Mouse (Mus musculus) A20 (cell line): ENCODE measurements at regions not wholly inside any gene's neighbourhood (a gene's known extent, or its start where the extent isn't known, plus 50 kb on each side); places are given as distances from the start of the nearest gene placed in this dataset.

ENCODE experiments used
- DNase-seq: peaks from one replicate; pipeline ENCODE4 v3.0.0-alpha.2; 2011; ENCODE audit warnings: low read depth, low spot score

DNA sequence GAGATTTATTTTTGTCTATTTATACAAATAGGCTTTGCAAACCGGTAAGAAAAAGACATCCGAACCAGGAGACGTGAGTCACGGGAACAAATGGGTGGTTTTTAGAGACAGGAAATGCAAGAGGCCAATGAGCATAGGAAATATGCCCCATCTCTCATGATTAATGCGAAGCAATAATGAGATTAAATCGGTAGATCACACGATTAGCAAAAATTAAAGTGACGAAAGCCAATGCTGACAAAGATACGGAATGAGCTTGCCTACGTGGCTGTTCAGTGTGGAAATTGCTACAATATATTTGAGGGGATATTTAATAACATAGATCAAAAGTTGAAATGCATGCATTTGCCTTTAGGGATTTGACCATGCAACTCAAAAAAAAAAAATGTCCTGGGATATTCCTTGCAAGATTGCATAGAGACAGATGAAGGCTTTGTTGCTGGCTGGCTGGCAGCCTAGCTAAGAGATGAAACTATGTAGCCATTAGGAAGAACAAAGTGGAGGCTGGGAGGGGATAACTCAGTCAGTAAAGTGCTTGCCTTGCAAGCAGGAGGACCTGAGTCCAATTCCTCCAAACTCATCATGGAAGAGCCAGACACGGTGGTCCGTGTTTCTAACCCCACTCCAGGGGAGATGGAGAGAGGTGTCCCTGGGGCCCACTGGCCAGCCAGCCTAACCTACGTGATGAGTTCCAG lies 60.2 kb upstream of the Unc5b start:
- DNase-seq = no peak

DNA sequence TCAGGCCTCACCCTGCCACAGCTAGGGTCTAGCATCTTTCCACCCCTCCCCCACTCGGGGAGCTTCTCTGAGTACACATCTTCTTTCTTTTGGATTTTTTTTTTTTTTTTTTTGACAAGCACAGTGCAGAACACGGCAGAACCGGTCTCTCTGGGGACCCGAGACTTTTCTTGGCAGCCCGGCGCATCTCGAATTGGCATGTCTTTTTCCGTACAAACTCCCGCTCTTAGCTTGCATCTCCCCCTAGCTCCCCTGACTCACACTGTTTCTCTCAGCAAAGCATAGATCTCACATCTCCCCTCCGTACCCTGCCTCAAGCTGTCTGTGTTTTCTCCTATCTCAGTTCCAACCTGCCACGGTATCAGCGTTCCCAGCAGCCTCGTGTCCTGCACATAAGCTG lies 58.4 kb upstream of the Unc5b start:
- no peak for DNase-seq

DNA sequence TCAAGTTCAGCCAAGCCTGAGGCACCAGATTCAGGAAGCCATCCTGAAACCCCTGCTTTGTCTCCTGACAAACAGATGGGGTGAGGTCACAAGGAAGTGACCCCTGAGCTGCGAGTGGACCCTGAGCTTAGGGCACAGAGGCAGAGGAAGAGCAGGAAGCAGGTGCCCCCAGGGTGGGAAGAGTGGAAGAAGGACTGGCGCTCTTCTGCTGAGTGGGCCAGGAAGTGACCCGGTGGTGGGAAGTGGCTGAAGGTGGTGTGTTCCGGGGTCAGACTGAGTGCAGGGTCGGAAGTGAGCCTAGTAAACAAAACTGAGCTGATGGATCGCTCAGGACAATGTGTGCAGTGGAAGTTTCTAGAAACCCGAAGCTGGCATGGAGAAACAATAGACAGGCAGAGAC lies 57.2 kb upstream of the Unc5b start:
- no peak for DNase-seq

DNA sequence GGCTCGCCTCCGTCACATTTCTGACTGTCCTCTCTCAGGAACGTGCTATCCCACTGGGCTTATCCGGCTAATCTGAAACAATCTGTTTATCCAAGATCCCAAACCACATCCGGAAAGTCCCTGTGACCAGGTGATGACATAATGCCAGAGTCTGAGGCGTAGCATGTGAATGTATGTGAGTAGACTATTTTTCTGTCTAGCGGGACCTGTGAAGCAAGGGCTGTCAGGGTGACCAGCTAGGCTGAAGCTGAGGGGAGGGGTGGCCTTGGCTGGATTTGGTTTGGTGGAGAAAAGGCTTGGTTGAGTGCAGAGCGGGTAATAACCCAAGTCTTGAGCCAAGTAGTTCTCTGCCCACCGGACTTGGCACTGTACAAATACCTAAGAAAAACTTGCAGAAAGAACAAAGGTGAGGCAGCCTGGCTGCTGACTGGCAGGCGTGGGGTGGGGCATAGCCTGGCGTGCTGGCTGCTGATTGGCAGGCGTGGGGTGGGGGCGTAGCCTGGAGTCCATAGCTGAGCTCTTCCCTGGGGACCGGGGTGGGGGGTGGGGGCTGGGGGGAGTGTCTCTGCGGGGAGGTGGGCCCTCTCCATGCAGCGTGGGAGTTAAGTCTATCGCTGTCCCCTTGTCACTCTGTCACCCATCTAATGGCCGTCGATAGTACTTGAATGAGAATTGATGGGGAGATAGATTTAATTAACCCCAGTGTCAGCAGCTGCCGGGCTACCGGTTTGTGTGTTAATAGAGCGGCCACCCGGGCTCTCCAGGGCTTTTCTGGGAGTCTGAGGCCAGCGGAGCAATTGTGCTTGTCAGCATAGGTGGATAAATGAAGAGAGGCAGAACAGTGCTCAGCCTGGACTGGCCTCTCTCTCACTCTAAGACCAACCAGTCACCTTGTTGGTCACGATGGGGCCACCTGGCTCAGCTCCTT lies 54.2 kb upstream of the Unc5b start:
- no peak for DNase-seq

DNA sequence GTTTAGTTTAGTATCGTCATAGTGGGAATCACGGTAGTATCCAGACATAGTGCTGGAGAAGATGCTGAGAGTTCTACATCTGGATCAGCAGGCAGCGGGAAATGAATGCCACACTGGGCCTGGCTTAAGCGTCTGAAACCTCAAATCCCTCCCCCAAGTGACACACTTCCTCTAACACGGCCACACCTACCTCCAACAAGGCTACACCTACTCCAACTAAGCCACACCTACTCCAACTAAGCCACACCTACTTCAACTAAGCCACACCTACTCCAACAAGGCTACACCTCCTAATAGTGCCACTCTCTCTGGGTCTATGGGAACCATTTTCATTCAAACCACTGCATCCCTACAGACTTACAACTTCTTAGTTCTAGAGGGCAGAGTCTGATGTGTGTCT lies 53.4 kb upstream of the Unc5b start:
- no peak for DNase-seq
